Mouse (Mus musculus) lung, postnatal 0 days (tissue): ENCODE measurements around the gene Fank1. TPM values are rescaled to one million over a fixed set of nuclear protein-coding genes. Genes with fewer than 3 reads are reported as not detected.

Experiments used
- ATAC-seq: fragments of 200-750 bp; cut with Nextera tagmentation; 2 replicates; pipeline ENCODE4 v1.8.0; 2017; ENCODE audit warnings: moderate library complexity
- DNase-seq: peaks from one replicate; pipeline ENCODE4 v3.0.0-alpha.2; 2016; ENCODE audit warnings: low spot score
- H3K27ac ChIP-seq: fragments of 300-500 bp; sonication (generic); 2 replicates; pipeline ENCODE4 v1.5.1; 2014; ENCODE audit warnings: antibody characterized with exemption, mild to moderate bottlenecking, low read length, mixed read lengths
- H3K27me3 ChIP-seq: fragments of 300-500 bp; sonication (generic); replicated peaks from 2 replicates; pipeline ENCODE4 v1.6.1; 2014; ENCODE audit warnings: low read length, mixed read lengths; ENCODE audit not compliant: insufficient read depth
- H3K36me3 ChIP-seq: fragments of 300-500 bp; sonication (generic); 2 replicates; pipeline ENCODE4 v1.6.1; 2014; ENCODE audit warnings: low read length, mixed read lengths; ENCODE audit not compliant: insufficient read depth
- H3K4me1 ChIP-seq: fragments of 300-500 bp; sonication (generic); 2 replicates; pipeline ENCODE4 v1.6.1; 2014; ENCODE audit warnings: antibody characterized with exemption, low read depth, low read length, mixed read lengths; ENCODE audit not compliant: insufficient read depth
- H3K4me2 ChIP-seq: fragments of 300-500 bp; sonication (generic); replicated peaks from 2 replicates; pipeline ENCODE4 v1.6.1; 2014; ENCODE audit warnings: low read depth, mild to moderate bottlenecking, low read length, moderate library complexity, mixed read lengths
- H3K4me3 ChIP-seq: fragments of 300-500 bp; sonication (generic); 2 replicates; pipeline ENCODE4 v1.5.1; 2014; ENCODE audit warnings: low read depth, low read length
- H3K9ac ChIP-seq: fragments of 300-500 bp; sonication (generic); replicated peaks from 2 replicates; pipeline ENCODE4 v1.6.1; 2014; ENCODE audit warnings: low read depth, mild to moderate bottlenecking
- H3K9me3 ChIP-seq: fragments of 300-500 bp; sonication (generic); 2 replicates; pipeline ENCODE4 v1.6.1; 2016; ENCODE audit warnings: low read length, mixed read lengths
- CTCF ChIP-seq: IDR thresholded peaks from 2 replicates; pipeline ENCODE4 v1.5.1; 2016; ENCODE audit warnings: antibody characterized with exemption, mild to moderate bottlenecking
- EP300 ChIP-seq: IDR thresholded peaks from 2 replicates; pipeline ENCODE4 v1.6.1; 2016; ENCODE audit warnings: antibody characterized with exemption, mild to moderate bottlenecking, control low read depth
- WGBS: fragments of 180-500 bp; shearing (Covaris S2); extraction: QIAGEN DNeasy Blood & Tissue Kit; methylation state at CpG from one replicate; pipeline ENCODE4 v1.1.7; 2014; 5-methylcytosine and 5-hydroxymethylcytosine counted together
- polyA plus RNA-seq: library from polyadenylated mRNA; unstranded; fragments of >200 nt; fragmentation: Nextera tagmentation; extraction: Ambion mirVana; gene quantifications from 2 replicates; pipeline ENCODE4 v1.2.1, GENCODE M21; 2015

Fank1 gene
- polyA plus RNA-seq, 1 experiment from 2014 or later = 6.8 TPM

- TF ChIP-seq EP300 (no peak), CTCF (no peak)
Measured at GRCm38 (mm10) chr7:133889986-133890385, 113.3 kb downstream of the Fank1 start.

GRCm38 (mm10) chr7:133891298-133891697 is 114.6 kb downstream of the Fank1 start:
- Histone ChIP-seq H3K27ac (no peak overlapping the region), H3K36me3 (no peaks in the 10 kb centered on the region), H3K9ac (no peak overlapping the region), H3K27me3 (no peaks in the 10 kb centered on the region), H3K4me1 (no peaks in the 10 kb centered on the region), H3K4me2 (no peak overlapping the region), H3K4me3 (no peak overlapping the region), H3K9me3 (no peaks in the 10 kb centered on the region)
- WGBS = 75% methylated on average over 9 of the region's 9 CpGs
- TF ChIP-seq EP300 (no peak), CTCF (no peak)
- DNase-seq (peak; percentile 32), ATAC-seq (peak; percentile 83)

More at GRCm38 (mm10) chr7:133889986-133890385, 113.3 kb downstream of the Fank1 start:
- Histone ChIP-seq H3K9ac (no peak overlapping the region), H3K27ac (no peak overlapping the region), H3K4me2 (no peak overlapping the region), H3K36me3 (no peaks in the 10 kb centered on the region), H3K27me3 (no peaks in the 10 kb centered on the region), H3K9me3 (no peaks in the 10 kb centered on the region), H3K4me1 (no peaks in the 10 kb centered on the region), H3K4me3 (no peak overlapping the region)
- WGBS = 91% methylated on average over 4 of the region's 4 CpGs
- ATAC-seq = no peak
- no peak for DNase-seq

- Histone ChIP-seq H3K9me3 (no peaks in the 10 kb centered on the region), H3K9ac (no peak overlapping the region), H3K4me2 (no peak overlapping the region), H3K4me1 (no peaks in the 10 kb centered on the region), H3K4me3 (no peak overlapping the region), H3K27me3 (no peaks in the 10 kb centered on the region), H3K27ac (no peak overlapping the region), H3K36me3 (no peaks in the 10 kb centered on the region)
- ATAC-seq (no peak), DNase-seq (no peak)
- 56% methylated on average over 4 of the region's 4 CpGs for WGBS
- TF ChIP-seq EP300 (no peak), CTCF (no peak)
Measured at GRCm38 (mm10) chr7:133891796-133892195, 115.1 kb downstream of the Fank1 start.

- no peaks in the 10 kb centered on the region for H3K36me3 ChIP-seq
- TF ChIP-seq CTCF = no peak
- TF ChIP-seq EP300 = no peak
- WGBS = 85% methylated on average over 4 of the region's 4 CpGs
- no peak overlapping the region for H3K9ac ChIP-seq
- ATAC-seq (no peak), DNase-seq (no peak)
- no peaks in the 10 kb centered on the region for H3K27me3 ChIP-seq
- H3K4me1 ChIP-seq = no peaks in the 10 kb centered on the region
- H3K4me2 ChIP-seq = no peak overlapping the region
- H3K9me3 ChIP-seq = no peaks in the 10 kb centered on the region
- H3K27ac ChIP-seq = no peak overlapping the region
- no peak overlapping the region for H3K4me3 ChIP-seq
Measured at GRCm38 (mm10) chr7:133899391-133899790, 122.7 kb downstream of the Fank1 start.

DNA sequence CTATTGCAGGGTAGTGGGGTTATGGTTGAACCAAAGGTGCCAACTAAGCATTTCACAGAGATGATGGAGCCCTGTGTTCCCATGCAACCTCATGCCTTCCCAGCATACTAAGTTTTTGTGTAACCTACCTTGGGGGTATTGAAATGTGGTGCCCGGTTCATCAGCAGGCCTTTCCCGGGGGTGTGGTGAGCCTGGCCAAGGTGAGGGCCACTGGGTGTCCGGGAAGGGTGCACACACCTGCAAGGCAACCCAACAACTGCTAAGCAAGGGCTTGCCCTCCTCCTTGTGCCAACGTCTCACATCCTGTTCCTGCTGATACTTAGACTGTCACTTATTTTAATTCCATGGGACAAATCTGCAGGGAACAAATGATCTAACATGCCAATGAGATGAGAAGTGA is 132.3 kb downstream of the Fank1 start:
- H3K9ac ChIP-seq = no peak overlapping the region
- no peaks in the 10 kb centered on the region for H3K27me3 ChIP-seq
- no peaks in the 10 kb centered on the region; the same call in 1 of the 2 replicates for H3K9me3 ChIP-seq
- no peaks in the 10 kb centered on the region for H3K36me3 ChIP-seq
- no peak overlapping the region for H3K27ac ChIP-seq
- ATAC-seq = no peak
- no peak overlapping the region for H3K4me3 ChIP-seq
- no peak for DNase-seq
- 78% methylated on average over 4 of the region's 4 CpGs for WGBS
- no peak overlapping the region for H3K4me2 ChIP-seq
- H3K4me1 ChIP-seq = no peaks in the 10 kb centered on the region
- TF ChIP-seq EP300 (no peak), CTCF (no peak)

DNA sequence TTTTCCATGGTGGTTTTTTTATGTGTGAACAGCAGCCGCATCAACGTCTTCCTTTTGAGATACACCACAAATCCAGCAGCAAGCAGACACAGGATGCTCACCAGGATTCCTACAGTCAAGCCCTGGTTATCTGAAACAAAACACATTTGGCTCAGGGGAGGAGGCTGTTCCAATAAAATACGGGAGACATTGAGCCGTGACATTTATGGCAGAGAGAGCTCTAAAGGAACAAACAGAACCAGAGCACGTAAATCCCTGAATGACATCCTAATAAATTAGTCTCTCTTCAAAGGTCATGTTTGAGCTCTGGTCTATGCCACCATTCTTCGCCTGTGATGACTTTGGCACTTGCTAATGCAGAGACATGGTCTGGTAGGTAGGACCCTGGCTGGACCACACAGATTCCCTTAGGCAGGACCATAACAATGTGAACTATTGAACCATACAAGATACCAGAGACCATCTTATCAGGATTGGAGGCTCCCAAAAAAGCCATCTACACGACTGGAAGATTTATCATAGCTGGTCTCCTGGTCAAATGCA is 133.2 kb downstream of the Fank1 start:
- Histone ChIP-seq H3K9me3 (no peaks in the 10 kb centered on the region; the same call in 1 of the 2 replicates), H3K27ac (no peak overlapping the region), H3K4me1 (no peaks in the 10 kb centered on the region), H3K9ac (no peak overlapping the region), H3K4me2 (no peak overlapping the region), H3K4me3 (no peak overlapping the region), H3K36me3 (no peaks in the 10 kb centered on the region), H3K27me3 (no peaks in the 10 kb centered on the region)
- DNase-seq (no peak), ATAC-seq (no peak)
- WGBS = 68% methylated on average over 7 of the region's 7 CpGs
- TF ChIP-seq EP300 (no peak), CTCF (no peak)

DNA sequence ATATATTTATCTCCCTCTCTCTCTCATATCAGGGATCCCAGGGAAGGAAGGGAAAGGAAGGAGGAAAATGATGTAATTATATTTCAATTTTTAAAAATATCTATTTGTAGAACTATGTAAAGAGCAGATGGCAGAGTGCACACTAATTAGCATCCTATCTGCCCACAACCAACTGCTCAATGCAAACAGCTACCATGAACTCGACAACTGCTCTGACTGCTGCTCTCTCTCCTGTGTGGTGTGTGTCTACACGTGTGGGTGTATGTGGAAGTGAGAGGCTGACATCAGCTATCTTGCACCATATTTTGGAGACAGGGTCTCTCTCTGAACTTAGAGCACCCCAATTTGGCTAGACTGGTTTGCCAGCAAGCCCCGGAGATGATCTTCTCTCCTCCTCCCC is 135.2 kb downstream of the Fank1 start:
- 83% methylated on average over 3 of the region's 3 CpGs for WGBS
- TF ChIP-seq EP300 (no peak), CTCF (no peak)

More for the DNA sequence above, 135.2 kb downstream of the Fank1 start:
- H3K27me3 ChIP-seq = no peaks in the 10 kb centered on the region
- DNase-seq (no peak), ATAC-seq (no peak)
- H3K36me3 ChIP-seq = no peaks in the 10 kb centered on the region
- H3K4me3 ChIP-seq = no peak overlapping the region
- H3K9me3 ChIP-seq = no peaks in the 10 kb centered on the region
- H3K27ac ChIP-seq = no peak overlapping the region
- H3K9ac ChIP-seq = no peak overlapping the region
- H3K4me2 ChIP-seq = no peak overlapping the region
- H3K4me1 ChIP-seq = no peaks in the 10 kb centered on the region
